Mouse (Mus musculus) brain, embryonic 14.5 days (tissue): ENCODE data around the gene Crtc1.

Source experiments
- CTCF ChIP-seq: fragments of 200-500 bp; IDR thresholded peaks from 2 replicates; pipeline ENCODE4 v1.5.1; 2012; ENCODE audit warnings: inconsistent platforms, mild to moderate bottlenecking, moderate library complexity, borderline replicate concordance; ENCODE audit not compliant: insufficient read depth, insufficient read length; ENCODE audit errors: extremely low read depth
- POLR2A ChIP-seq: fragments of 200-500 bp; IDR thresholded peaks from 2 replicates; pipeline ENCODE4 v1.6.1; 2012; ENCODE audit warnings: mild to moderate bottlenecking, inconsistent platforms, borderline replicate concordance; ENCODE audit not compliant: poor library complexity, insufficient read depth, insufficient read length, severe bottlenecking; ENCODE audit errors: extremely low read depth

GRCm38 (mm10) chr8:70419879-70420643 is 19.3 kb downstream of the Crtc1 start:
- TF ChIP-seq CTCF, result no peak
- no peak for TF ChIP-seq POLR2A
